Mouse (Mus musculus) urinary bladder, postnatal 4 days (tissue): Measurements from ENCODE around the gene Iqca.

ENCODE experiments used
- DNase-seq, 2 experiments: peaks; one replicate each; pipeline ENCODE4 v3.0.0; 2021 to 2022; ENCODE audit warnings: low spot score in 2 of 2

Gene Iqca

GRCm38 (mm10) chr1:90153099-90153744 lies at the start of gene Iqca:
Gene Iqca (minus strand): TSS chr1:90153401.
- DNase-seq, result peak; percentile 64 to 83

GRCm38 (mm10) chr1:90202207-90202978 lies 49.2 kb upstream of the Iqca start:
- peak; percentile 78 to 84 for DNase-seq

GRCm38 (mm10) chr1:90201655-90202054 lies 48.5 kb upstream of the Iqca start:
- DNase-seq, result no peak

- no peak for DNase-seq
Measured at GRCm38 (mm10) chr1:90201246-90201645, 48.0 kb upstream of the Iqca start.

GRCm38 (mm10) chr1:90189046-90189445 lies 35.8 kb upstream of the Iqca start:
- DNase-seq, result no peak

GRCm38 (mm10) chr1:90186874-90187273 lies 33.7 kb upstream of the Iqca start:
- no peak for DNase-seq

- DNase-seq, result no peak
Measured at GRCm38 (mm10) chr1:90186173-90186572, 33.0 kb upstream of the Iqca start.

- DNase-seq, result no peak
Measured at GRCm38 (mm10) chr1:90183602-90184001, 30.4 kb upstream of the Iqca start.

GRCm38 (mm10) chr1:90182521-90182920 lies 29.3 kb upstream of the Iqca start:
- DNase-seq, result no peak

GRCm38 (mm10) chr1:90180966-90181699 lies 27.9 kb upstream of the Iqca start:
- no peak for DNase-seq

GRCm38 (mm10) chr1:90180479-90180878 lies 27.3 kb upstream of the Iqca start:
- DNase-seq, result no peak

GRCm38 (mm10) chr1:90177978-90178377 lies 24.8 kb upstream of the Iqca start:
- no peak for DNase-seq

- no peak for DNase-seq
Measured at GRCm38 (mm10) chr1:90177565-90177964, 24.4 kb upstream of the Iqca start.

- no peak for DNase-seq
Measured at GRCm38 (mm10) chr1:90176223-90176622, 23.0 kb upstream of the Iqca start.

GRCm38 (mm10) chr1:90174338-90174737 lies 21.1 kb upstream of the Iqca start:
- no peak for DNase-seq

GRCm38 (mm10) chr1:90164319-90164718 lies 11.1 kb upstream of the Iqca start:
- DNase-seq, result no peak

GRCm38 (mm10) chr1:90163161-90163560 lies 10.0 kb upstream of the Iqca start:
- DNase-seq, result no peak

- DNase-seq, result no peak
Measured at GRCm38 (mm10) chr1:90162379-90162857, 9.2 kb upstream of the Iqca start.

- no peak for DNase-seq
Measured at GRCm38 (mm10) chr1:90161623-90162022, 8.4 kb upstream of the Iqca start.

- no peak for DNase-seq
Measured at GRCm38 (mm10) chr1:90159927-90160326, 6.7 kb upstream of the Iqca start.

GRCm38 (mm10) chr1:90156589-90156988 lies 3.4 kb upstream of the Iqca start:
- no peak for DNase-seq

GRCm38 (mm10) chr1:90153787-90154186 lies 586 bp upstream of the Iqca start:
- no peak for DNase-seq
